Comparison of ENCODE assay signal across 15 mouse cellular contexts in genomic region chr3:132944193-132944592, GRCm38 (mm10). TPM values are rescaled to one million over a fixed set of nuclear protein-coding genes. Genes with fewer than 3 reads are reported as not detected.
DNase-seq lines count a peak whose midpoint lies in the region; ATAC-seq and TF ChIP-seq lines count a peak whose summit lies in the region.
"Had no signal": no experiment of that assay in that cellular context is flagged by ENCODE, and none has a peak within 500 bp of the region (broad histone marks: within the 10 kb centered on the region; RNA-seq: fewer than 3 reads in every experiment).

No protein-coding gene starts in this region.

- TF ChIP-seq CTCF in left cerebral cortex, adult 2 months (IDR thresholded peaks at IDR 0.05): no peak

- no peak overlapping the region for H3K4me3 ChIP-seq in embryonic facial prominence, embryonic 11.5 days (ENCODE audit: low read depth, low read length)
- H3K4me3 ChIP-seq in limb, embryonic 14.5 days (replicated peaks; ENCODE audit: low read length): no peak overlapping the region
- no peak overlapping the region for H3K4me3 ChIP-seq in left cerebral cortex, adult 2 months
- H3K4me3 ChIP-seq: hindbrain, embryonic 13.5 days had no signal

- H3K4me1 ChIP-seq in embryonic facial prominence, embryonic 11.5 days (ENCODE audit: control insufficient read depth, insufficient read depth, low read length): no peaks in the 10 kb centered on the region
- H3K4me1 ChIP-seq in limb, embryonic 14.5 days (ENCODE audit: control insufficient read depth, insufficient read depth, low read length): peaks cover 14% of the 10 kb centered on the region

- peak; percentile 42 for DNase-seq in kidney, adult 9 months
- no peak for DNase-seq in kidney, adult 11 months
- peak; percentile 51 for DNase-seq in embryo, embryonic 11 days
- peak; percentile 73 for DNase-seq in embryonic facial prominence, embryonic 11.5 days (ENCODE audit: low spot score)
- DNase-seq in limb, embryonic 14.5 days (ENCODE audit: low spot score): peak; percentile 8
- no peak for DNase-seq in adrenal gland, adult 18-20 months (ENCODE audit: low spot score in 2 of 2)
- no peak for DNase-seq in left cerebral cortex, adult 2 months (ENCODE audit: extremely low spot score in 1 of 2, low spot score in 2 of 2)
- DNase-seq: adrenal gland, adult 2 months; cerebellum, adult 8-10 months; gastrocnemius, postnatal 10 days; liver; lung, postnatal 14 days had no signal

- H3K9me3 ChIP-seq in embryonic facial prominence, embryonic 11.5 days (replicated peaks; ENCODE audit: control insufficient read depth, low read length): no peaks in the 10 kb centered on the region
- no peaks in the 10 kb centered on the region for H3K9me3 ChIP-seq in limb, embryonic 14.5 days (ENCODE audit: control insufficient read depth, low read length)
- H3K9me3 ChIP-seq: hindbrain, embryonic 13.5 days had no signal

- no peak overlapping the region for H3K4me2 ChIP-seq in embryonic facial prominence, embryonic 11.5 days (ENCODE audit: low read depth, low read length)
- no peak overlapping the region for H3K4me2 ChIP-seq in limb, embryonic 14.5 days (replicated peaks; ENCODE audit: low read depth, low read length, severe bottlenecking)
- H3K4me2 ChIP-seq: hindbrain, embryonic 13.5 days had no signal

- intact Hi-C loops in left cerebral cortex, adult 2 months (cut with DNase I): no loop called here

- H3K27ac ChIP-seq in embryonic facial prominence, embryonic 11.5 days (replicated peaks; ENCODE audit: low read depth, low read length): no peak overlapping the region
- H3K27ac ChIP-seq in limb, embryonic 14.5 days (replicated peaks; ENCODE audit: low read depth, low read length): no peak overlapping the region
- H3K27ac ChIP-seq in left cerebral cortex, adult 2 months: no peak overlapping the region
- H3K27ac ChIP-seq: hindbrain, embryonic 13.5 days had no signal

- H3K9ac ChIP-seq in embryonic facial prominence, embryonic 11.5 days (replicated peaks; ENCODE audit: low read length): no peak overlapping the region
- H3K9ac ChIP-seq in limb, embryonic 14.5 days (ENCODE audit: low read depth, low read length, severe bottlenecking): no peak overlapping the region
- H3K9ac ChIP-seq: hindbrain, embryonic 13.5 days had no signal

- H3K36me3 ChIP-seq in embryonic facial prominence, embryonic 11.5 days (replicated peaks; ENCODE audit: control insufficient read depth, insufficient read depth, low read depth, low read length): no peaks in the 10 kb centered on the region
- no peaks in the 10 kb centered on the region for H3K36me3 ChIP-seq in limb, embryonic 14.5 days (ENCODE audit: control insufficient read depth, insufficient read depth, low read length)
- H3K36me3 ChIP-seq: hindbrain, embryonic 13.5 days had no signal

- no peaks in the 10 kb centered on the region for H3K27me3 ChIP-seq in embryonic facial prominence, embryonic 11.5 days (ENCODE audit: control insufficient read depth, insufficient read depth, low read length)
- no peaks in the 10 kb centered on the region; the same call in 1 of the 2 replicates for H3K27me3 ChIP-seq in limb, embryonic 14.5 days (ENCODE audit: control insufficient read depth, insufficient read depth, low read length)

- 20% methylated on average over 7 of the region's 7 CpGs for WGBS in embryonic facial prominence, embryonic 11.5 days
- 17% methylated on average over 7 of the region's 7 CpGs for WGBS in limb, embryonic 14.5 days

- no peak for TF ChIP-seq POLR2A in limb, embryonic 14.5 days (IDR thresholded peaks at IDR 0.05; ENCODE audit: borderline replicate concordance, extremely low read depth, insufficient read depth, insufficient read length)

- no peak; the same call in 1 of the 2 replicates for ATAC-seq in embryonic facial prominence, embryonic 11.5 days (replicated peaks; ENCODE audit: insufficient number of reproducible peaks, low FRiP score, low TSS enrichment, low read depth)
- no peak for ATAC-seq in limb, embryonic 14.5 days (ENCODE audit: low FRiP score, low read depth)

RNA-seq across cellular contexts. Expression of gene Npnt, which starts 5.9 kb away (rescaled TPM):
- polyA plus RNA-seq in embryonic facial prominence, embryonic 11.5 days (2014; fragmentation: Nextera tagmentation; extraction: Ambion mirVana): 15.2 and 18.0 TPM in 2 replicates
- 39.4 and 41.7 TPM in 2 replicates for polyA plus RNA-seq in limb, embryonic 14.5 days (2012; rRNA removed)
- polyA plus RNA-seq in limb, embryonic 14.5 days (2014; fragmentation: Nextera tagmentation; extraction: Ambion mirVana): 45.4 and 45.9 TPM in 2 replicates
- 10 to 100 TPM; 10.5 to 10.7 TPM for total RNA-seq in adrenal gland, adult 18-20 months (2021)
- 10 to 100 TPM; 14.5 to 18.4 TPM for total RNA-seq in left cerebral cortex, adult 2 months (2021)
- total RNA-seq: common myeloid progenitor, adult 5-6 weeks; megakaryocyte, adult 5-6 weeks had no signal

Comparison
In these comparisons a context has a peak if more than half of its experiments do, and no peak if none do; other contexts are left out.
1. DNase-seq: peak in kidney, adult 9 months (single experiment), embryo, embryonic 11 days (single experiment), embryonic facial prominence, embryonic 11.5 days (single experiment) and limb, embryonic 14.5 days (single experiment); none in kidney, adult 11 months (single experiment), adrenal gland, adult 18-20 months (0 of 2) and left cerebral cortex, adult 2 months (0 of 2).